Comparison of ENCODE assay signal across 28 mouse cellular contexts in genomic region chr5:32840029-32840428, GRCm38 (mm10). TPM values are rescaled to one million over a fixed set of nuclear protein-coding genes. Genes with fewer than 3 reads are reported as not detected.
DNase-seq lines count a peak whose midpoint lies in the region; ATAC-seq and TF ChIP-seq lines count a peak whose summit lies in the region.
"Had no signal": no experiment of that assay in that cellular context is flagged by ENCODE, and none has a peak within 500 bp of the region (broad histone marks: within the 10 kb centered on the region; RNA-seq: fewer than 3 reads in every experiment).

No protein-coding gene starts in this region.

- H3K36me3 ChIP-seq in lung, embryonic 14.5 days (ENCODE audit: insufficient read depth) = peaks cover 87% of the 10 kb centered on the region
- H3K36me3 ChIP-seq in stomach, postnatal 0 days (ENCODE audit: control insufficient read depth, insufficient read depth, low read length) = peaks cover 21% of the 10 kb centered on the region

- no peak overlapping the region for H3K27ac ChIP-seq in gastrocnemius, adult 2 months
- H3K27ac ChIP-seq in layer of hippocampus, adult 2 months = no peak overlapping the region
- no peak overlapping the region for H3K27ac ChIP-seq in lung, embryonic 14.5 days (ENCODE audit: low read depth)
- no peak overlapping the region for H3K27ac ChIP-seq in stomach, postnatal 0 days (replicated peaks)
- H3K27ac ChIP-seq: embryonic facial prominence, embryonic 15.5 days; hindbrain, embryonic 13.5 days; liver, embryonic 15.5 days; neural tube, embryonic 12.5 days had no signal

- H3K4me1 ChIP-seq in lung, embryonic 14.5 days (ENCODE audit: insufficient read depth) = no peaks in the 10 kb centered on the region
- H3K4me1 ChIP-seq in stomach, postnatal 0 days (replicated peaks; ENCODE audit: control insufficient read depth, insufficient read depth) = no peaks in the 10 kb centered on the region
- H3K4me1 ChIP-seq: embryonic facial prominence, embryonic 15.5 days; hindbrain, embryonic 13.5 days; liver, embryonic 15.5 days; neural tube, embryonic 12.5 days had no signal

- WGBS in lung, embryonic 14.5 days = 91% methylated on average over 2 of the region's 2 CpGs
- 81% methylated on average over 2 of the region's 2 CpGs for WGBS in stomach, postnatal 0 days

- ATAC-seq in lung, embryonic 14.5 days (ENCODE audit: insufficient read depth) = no peak
- ATAC-seq in stomach, postnatal 0 days (ENCODE audit: low FRiP score, low TSS enrichment) = no peak
- ATAC-seq: forebrain, embryonic 14.5 days had no signal

- TF ChIP-seq EP300 in stomach, postnatal 0 days (optimal IDR thresholded peaks at IDR 0.05) = no peak

- no peak for DNase-seq in gastrocnemius, adult 2 months
- no peak for DNase-seq in gastrocnemius, postnatal 10 days
- DNase-seq in layer of hippocampus, adult 2 months (ENCODE audit: low spot score in 2 of 2) = no peak
- DNase-seq in layer of hippocampus, adult 9-10 months (ENCODE audit: low spot score) = no peak
- DNase-seq in lung, embryonic 14.5 days = no peak
- DNase-seq in lung, postnatal 10 days = no peak
- DNase-seq in stomach, postnatal 0 days (ENCODE audit: low spot score) = no peak
- DNase-seq in MN1 (ENCODE audit: low spot score) = no peak
- DNase-seq: adrenal gland, postnatal 14 days; cerebellum, adult 9-10 months; gastrocnemius, postnatal 25 days; heart, adult 18-20 months; lung, postnatal 36 days; midbrain, embryonic 14.5 days; right cerebral cortex, postnatal 25 days; spleen, adult 18-20 months had no signal

- no peaks in the 10 kb centered on the region for H3K9me3 ChIP-seq in lung, embryonic 14.5 days (ENCODE audit: low read depth, low read length)
- H3K9me3 ChIP-seq in stomach, postnatal 0 days (ENCODE audit: control insufficient read depth, low read length) = no peaks in the 10 kb centered on the region
- H3K9me3 ChIP-seq: embryonic facial prominence, embryonic 15.5 days; hindbrain, embryonic 13.5 days; liver, embryonic 15.5 days; neural tube, embryonic 12.5 days had no signal

- no peak overlapping the region for H3K4me3 ChIP-seq in gastrocnemius, adult 2 months
- no peak overlapping the region for H3K4me3 ChIP-seq in layer of hippocampus, adult 2 months
- H3K4me3 ChIP-seq in lung, embryonic 14.5 days (ENCODE audit: low read depth, low read length) = no peak overlapping the region
- H3K4me3 ChIP-seq in stomach, postnatal 0 days (ENCODE audit: low read depth, low read length) = no peak overlapping the region
- H3K4me3 ChIP-seq: embryonic facial prominence, embryonic 15.5 days; hindbrain, embryonic 13.5 days; liver, embryonic 15.5 days; neural tube, embryonic 12.5 days had no signal

- no peaks in the 10 kb centered on the region for H3K27me3 ChIP-seq in lung, embryonic 14.5 days (ENCODE audit: insufficient read depth, low read length)
- H3K27me3 ChIP-seq in stomach, postnatal 0 days (ENCODE audit: control insufficient read depth, insufficient read depth, low read length) = no peaks in the 10 kb centered on the region
- H3K27me3 ChIP-seq: embryonic facial prominence, embryonic 15.5 days; hindbrain, embryonic 13.5 days; liver, embryonic 15.5 days; neural tube, embryonic 12.5 days had no signal

- TF ChIP-seq CTCF in gastrocnemius, adult 2 months (IDR thresholded peaks at IDR 0.05) = peak; percentile 37
- peak; percentile 54 for TF ChIP-seq CTCF in layer of hippocampus, adult 2 months (conservative IDR thresholded peaks at IDR 0.05)
- peak; percentile 34 for TF ChIP-seq CTCF in lung, embryonic 14.5 days (IDR thresholded peaks at IDR 0.05; ENCODE audit: low read depth)
- peak; percentile 32 for TF ChIP-seq CTCF in stomach, postnatal 0 days (IDR thresholded peaks at IDR 0.05; ENCODE audit: low read depth)

- H3K9ac ChIP-seq in lung, embryonic 14.5 days = no peak overlapping the region
- no peak overlapping the region for H3K9ac ChIP-seq in stomach, postnatal 0 days (ENCODE audit: low read length)
- H3K9ac ChIP-seq: embryonic facial prominence, embryonic 15.5 days; hindbrain, embryonic 13.5 days; liver, embryonic 15.5 days; neural tube, embryonic 12.5 days had no signal

- H3K4me2 ChIP-seq in lung, embryonic 14.5 days = no peak overlapping the region
- H3K4me2 ChIP-seq in stomach, postnatal 0 days (replicated peaks; ENCODE audit: low read depth) = no peak overlapping the region
- H3K4me2 ChIP-seq: embryonic facial prominence, embryonic 15.5 days; hindbrain, embryonic 13.5 days; liver, embryonic 15.5 days; neural tube, embryonic 12.5 days had no signal

- intact Hi-C loops in gastrocnemius, adult 2 months (cut with DNase I) = no loop called here

RNA-seq across cellular contexts. Expression of gene Gm20671, which starts 13.1 kb away (rescaled TPM):
- total RNA-seq in gastrocnemius, adult 2 months (2021) = not detected
- total RNA-seq in gastrocnemius, postnatal 10 days (2021) = not detected
- total RNA-seq in layer of hippocampus, adult 2 months (2021) = not detected
- not detected in 2 replicates for polyA plus RNA-seq in lung, embryonic 14.5 days (2014; fragmentation: Nextera tagmentation; extraction: Ambion mirVana)
- not detected in 2 replicates for polyA plus RNA-seq in stomach, postnatal 0 days (2015; fragmentation: Nextera tagmentation; extraction: Ambion mirVana)
- total RNA-seq: adrenal gland, postnatal 14 days; ES-E14; gastrocnemius, postnatal 25 days; heart, postnatal 25 days; layer of hippocampus, postnatal 14 days had no signal
- polyA plus RNA-seq: embryonic facial prominence, embryonic 15.5 days; forebrain, embryonic 14.5 days; heart, embryonic 14.5 days; hindbrain, embryonic 13.5 days; intestine, embryonic 14.5 days; kidney, embryonic 14.5 days; limb, embryonic 11.5 days; liver, embryonic 15.5 days; midbrain, embryonic 14.5 days; neural tube, embryonic 12.5 days had no signal

RNA-seq across cellular contexts. Expression of gene Prr14l, which starts 14.0 kb away (rescaled TPM):
- total RNA-seq in gastrocnemius, adult 2 months (2021) = 1 to 10 TPM; 4.3 to 6.2 TPM
- total RNA-seq in gastrocnemius, postnatal 10 days (2021) = 10 to 100 TPM in 1 of 2 experiments, 1 to 10 TPM in 1; 8.2 to 10.0 TPM
- 10 to 100 TPM; 50.4 to 58.9 TPM for total RNA-seq in layer of hippocampus, adult 2 months (2021)
- 18.9 and 20.5 TPM in 2 replicates for polyA plus RNA-seq in lung, embryonic 14.5 days (2014; fragmentation: Nextera tagmentation; extraction: Ambion mirVana)
- 5.6 and 8.8 TPM in 2 replicates for polyA plus RNA-seq in stomach, postnatal 0 days (2015; fragmentation: Nextera tagmentation; extraction: Ambion mirVana)

RNA-seq across cellular contexts. Expression of gene Depdc5, which starts 23.5 kb away (rescaled TPM):
- 10 to 100 TPM; 13.3 to 15.6 TPM for total RNA-seq in gastrocnemius, adult 2 months (2021)
- 10 to 100 TPM; 14.2 to 14.5 TPM for total RNA-seq in gastrocnemius, postnatal 10 days (2021)
- total RNA-seq in layer of hippocampus, adult 2 months (2021) = 10 to 100 TPM; 67.8 to 73.2 TPM
- 26.7 and 29.5 TPM in 2 replicates for polyA plus RNA-seq in lung, embryonic 14.5 days (2014; fragmentation: Nextera tagmentation; extraction: Ambion mirVana)
- polyA plus RNA-seq in stomach, postnatal 0 days (2015; fragmentation: Nextera tagmentation; extraction: Ambion mirVana) = 4.1 and 5.2 TPM in 2 replicates

RNA-seq across cellular contexts. Expression of gene Pisd, which starts 54.6 kb away (rescaled TPM):
- total RNA-seq in gastrocnemius, adult 2 months (2021) = 10 to 100 TPM; 10.5 to 15.8 TPM
- total RNA-seq in gastrocnemius, postnatal 10 days (2021) = 10 to 100 TPM; 23.2 to 27.4 TPM
- 10 to 100 TPM; 61.7 to 67.0 TPM for total RNA-seq in layer of hippocampus, adult 2 months (2021)
- polyA plus RNA-seq in lung, embryonic 14.5 days (2014; fragmentation: Nextera tagmentation; extraction: Ambion mirVana) = 62.6 and 68.5 TPM in 2 replicates
- 69.4 and 71.7 TPM in 2 replicates for polyA plus RNA-seq in stomach, postnatal 0 days (2015; fragmentation: Nextera tagmentation; extraction: Ambion mirVana)

Comparison
In these comparisons a context has a peak if more than half of its experiments do, and no peak if none do; other contexts are left out.
1. RNA of gene Prr14l, which starts 14.0 kb away (total RNA-seq): 50.4 to 58.9 TPM in layer of hippocampus, adult 2 months; 8.2 to 10.0 TPM in gastrocnemius, postnatal 10 days and 4.3 to 6.2 TPM in gastrocnemius, adult 2 months; every median in the first group is over 4 times any median in the second.
2. RNA of gene Depdc5, which starts 23.5 kb away (total RNA-seq): 67.8 to 73.2 TPM in layer of hippocampus, adult 2 months; 13.3 to 15.6 TPM in gastrocnemius, adult 2 months and 14.2 to 14.5 TPM in gastrocnemius, postnatal 10 days; every median in the first group is over 4 times any median in the second.
3. Peak in every context shown above with its lines, with median percentiles within 50 percentile points of each other: CTCF ChIP-seq.